Mouse (Mus musculus) macrophage (primary cell): Measurements from ENCODE around the gene Mt2. TPM values are rescaled to one million over a fixed set of nuclear protein-coding genes. Genes with fewer than 3 reads are reported as not detected.
A peak's percentile ranks its signal among the peaks of the same experiment; 100 is the strongest.
"Not testable (repeated sequence)": the region's sequence is repeated elsewhere in the genome, so short reads cannot be mapped to it uniquely, and the experiment has no call there.

ENCODE experiments used
- H3K27ac ChIP-seq: fragments of 350-480 bp; formaldehyde crosslinking; 2 replicates; pipeline ENCODE4 v1.9.0; 2021
- H3K36me3 ChIP-seq: fragments of 350-480 bp; formaldehyde crosslinking; 2 replicates; pipeline ENCODE4 v1.9.0; 2021; ENCODE audit errors: inconsistent target
- H3K4me3 ChIP-seq: fragments of 350-480 bp; formaldehyde crosslinking; 2 replicates; pipeline ENCODE4 v1.9.0; 2021; ENCODE audit errors: inconsistent target
- H3K79me2 ChIP-seq: fragments of 350-480 bp; formaldehyde crosslinking; 2 replicates; pipeline ENCODE4 v1.9.0; 2021; ENCODE audit errors: inconsistent target
- WGBS: methylation state at CpG from one replicate; pipeline ENCODE4 v1.1.7; 2026; ENCODE audit warnings: inconsistent platforms; ENCODE audit not compliant: missing documents; 5-methylcytosine and 5-hydroxymethylcytosine counted together
- polyA plus RNA-seq: library from polyadenylated mRNA; stranded (reverse); fragments of 250-400 nt; gene quantifications from 3 replicates; pipeline ENCODE4 v1.2.4, GENCODE M21; 2018; ENCODE audit warnings: inconsistent platforms
- total RNA-seq, 78 experiments: library from RNA; depleted of rRNA; stranded (reverse); fragments of 250-400 nt; gene quantifications; 1 replicate in 9 of 78; 2 replicates in 24 of 78; 3 replicates in 43 of 78; 4 replicates in 2 of 78; pipeline ENCODE4 v1.2.4; 2018; ENCODE audit warnings: inconsistent platforms in 56 of 78

The Mt2 gene
- total RNA-seq (2018; cell fraction: chromatin; rRNA removed): 10 to 100 TPM in 11 of 26 experiments, 1 to 10 TPM in 6, not detected in 9; 2.7 to 50.7 (median 16.8) TPM
- 100 to 1,000 TPM in 11 of 26 experiments, 10 to 100 TPM in 11, 1 to 10 TPM in 4; 4.3 to 579 (median 54.0) TPM for total RNA-seq (2018; cell fraction: cytosol; rRNA removed)
- total RNA-seq (2018; cell fraction: nucleus; rRNA removed): 100 to 1,000 TPM in 2 of 26 experiments, 10 to 100 TPM in 13, 1 to 10 TPM in 9, not detected in 2; 1.4 to 360 (median 20.6) TPM
- polyA plus RNA-seq: 23.3 to 71.9 TPM (median 36.5 TPM) in 3 replicates

DNA sequence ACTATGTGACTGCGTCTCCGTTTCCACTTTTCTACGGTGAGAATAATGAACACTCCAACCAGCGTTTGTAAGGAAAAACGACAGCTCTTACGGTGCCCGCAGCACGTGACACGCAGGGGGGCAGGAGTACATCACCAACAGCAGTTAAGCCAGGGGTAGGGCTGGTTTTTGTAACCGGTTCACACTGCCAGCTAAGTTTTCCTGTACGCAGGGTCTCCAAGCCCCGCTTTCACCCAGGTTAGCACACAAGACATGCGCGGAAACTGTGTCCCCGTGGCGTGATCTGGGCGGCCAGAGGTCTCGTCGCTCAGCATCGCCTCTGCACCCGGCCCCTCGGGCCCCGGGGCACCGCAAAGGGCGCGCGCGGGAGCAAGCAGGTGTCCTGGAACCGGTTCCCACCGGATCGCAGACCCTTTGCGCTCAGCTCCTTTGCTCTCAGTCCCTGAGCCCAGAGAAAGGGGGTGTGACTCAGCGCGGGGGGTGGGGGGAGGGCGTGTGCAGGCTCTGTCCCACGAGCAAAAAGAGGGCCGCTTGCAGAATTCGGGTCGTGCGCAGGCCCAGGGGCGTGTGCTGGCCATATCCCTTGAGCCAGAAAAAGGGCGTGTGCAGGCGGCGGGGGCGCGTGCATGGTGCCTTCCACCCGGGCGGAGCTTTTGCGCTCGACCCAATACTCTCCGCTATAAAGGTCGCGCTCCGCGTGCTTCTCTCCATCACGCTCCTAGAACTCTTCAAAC is at the start of gene Mt2:
TSS of gene Mt2 (plus strand) at position 590 of the 734 bp plus-strand sequence.
- no peaks in the 10 kb centered on the region for H3K36me3 ChIP-seq
- H3K27ac ChIP-seq: peak within 1 kb of the TSS; percentile 60
- H3K4me3 ChIP-seq: peak within 1 kb of the TSS; percentile 69
- WGBS: 3% methylated on average over 55 of the region's 56 CpGs
- no peaks in the 10 kb centered on the region for H3K79me2 ChIP-seq

DNA sequence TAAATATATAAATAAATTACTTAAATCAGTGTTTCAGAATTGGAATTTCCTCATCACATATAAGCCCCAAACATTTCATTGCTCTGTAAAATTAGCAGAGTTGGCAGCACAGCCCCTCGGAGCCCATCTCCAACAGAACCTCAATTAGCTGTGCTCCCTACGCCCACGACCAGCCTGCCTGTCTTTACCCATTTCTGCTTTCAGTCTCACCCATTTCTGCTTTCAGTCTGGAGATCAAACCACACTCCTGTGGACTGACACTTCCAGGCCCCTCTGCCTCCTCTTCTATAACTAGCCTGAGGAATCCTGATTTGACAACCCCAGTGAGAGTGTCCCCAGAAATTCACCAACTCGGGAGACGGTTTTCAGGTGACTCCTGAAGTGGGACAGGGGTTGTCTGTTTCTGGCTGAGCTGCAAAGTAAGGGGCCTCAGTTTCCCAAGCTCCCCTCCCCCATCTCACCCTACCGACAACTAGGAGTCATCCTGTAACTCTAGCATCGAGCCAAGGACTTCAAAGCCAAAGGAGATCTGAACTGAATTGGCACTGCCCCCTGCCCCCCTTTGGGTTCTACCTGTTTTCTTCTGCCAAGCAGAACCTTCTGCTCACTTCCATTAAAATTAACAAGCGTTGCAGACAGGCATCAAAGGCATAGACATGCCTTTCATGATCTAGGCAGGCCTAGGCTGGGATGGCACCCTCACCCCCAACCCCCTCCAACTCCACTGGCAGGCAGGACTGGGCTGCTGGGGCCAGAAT is 49.6 kb upstream of the Mt2 start:
- H3K36me3 ChIP-seq: no peaks in the 10 kb centered on the region
- H3K4me3 ChIP-seq: no peak overlapping the region
- WGBS: 36% methylated on average over 8 of the region's 8 CpGs

GRCm38 (mm10) chr8:94127711-94128110 is 44.8 kb upstream of the Mt2 start:
- no peak overlapping the region for H3K4me3 ChIP-seq
- H3K79me2 ChIP-seq: no peaks in the 10 kb centered on the region
- H3K27ac ChIP-seq: no peak overlapping the region
- WGBS: 71% methylated on average over 6 of the region's 6 CpGs
- no peaks in the 10 kb centered on the region for H3K36me3 ChIP-seq

More for the DNA sequence above, 49.6 kb upstream of the Mt2 start:
- H3K27ac ChIP-seq: no peak overlapping the region
- H3K79me2 ChIP-seq: no peaks in the 10 kb centered on the region

GRCm38 (mm10) chr8:94129133-94129789 is 43.2 kb upstream of the Mt2 start:
- WGBS: 96% methylated on average over 6 of the region's 6 CpGs
- Histone ChIP-seq H3K36me3 (no peaks in the 10 kb centered on the region), H3K27ac (no peak overlapping the region), H3K4me3 (no peak overlapping the region), H3K79me2 (no peaks in the 10 kb centered on the region)

GRCm38 (mm10) chr8:94130126-94130525 is 42.3 kb upstream of the Mt2 start:
- H3K36me3 ChIP-seq: no peaks in the 10 kb centered on the region
- 92% methylated on average over 4 of the region's 4 CpGs for WGBS

DNA sequence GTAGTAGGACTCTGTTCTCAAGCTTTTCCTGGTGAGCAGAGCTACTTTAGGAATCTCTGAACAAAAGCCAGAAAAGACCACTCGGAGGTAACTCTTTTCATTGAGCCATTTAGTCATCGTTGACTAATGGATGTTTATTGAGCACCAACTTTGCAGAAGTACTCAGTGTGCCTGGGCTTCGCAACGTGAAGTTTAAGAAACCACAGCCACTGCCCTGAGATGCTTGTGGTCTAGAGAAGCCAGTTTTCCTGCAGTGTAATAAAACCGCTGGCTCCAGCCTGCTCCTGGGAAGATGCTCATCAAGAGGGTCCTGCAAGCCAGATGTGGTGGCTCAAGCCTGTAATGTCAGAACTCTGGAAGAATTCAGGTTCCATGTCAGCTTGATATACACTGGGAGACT is 40.4 kb upstream of the Mt2 start:
- no peaks in the 10 kb centered on the region for H3K79me2 ChIP-seq
- H3K36me3 ChIP-seq: no peaks in the 10 kb centered on the region
- 29% methylated on average over 5 of the region's 5 CpGs for WGBS
- no peak overlapping the region for H3K4me3 ChIP-seq
- H3K27ac ChIP-seq: no peak overlapping the region

More at GRCm38 (mm10) chr8:94130126-94130525, 42.3 kb upstream of the Mt2 start:
- Histone ChIP-seq H3K79me2 (no peaks in the 10 kb centered on the region), H3K4me3 (no peak overlapping the region), H3K27ac (no peak overlapping the region)

DNA sequence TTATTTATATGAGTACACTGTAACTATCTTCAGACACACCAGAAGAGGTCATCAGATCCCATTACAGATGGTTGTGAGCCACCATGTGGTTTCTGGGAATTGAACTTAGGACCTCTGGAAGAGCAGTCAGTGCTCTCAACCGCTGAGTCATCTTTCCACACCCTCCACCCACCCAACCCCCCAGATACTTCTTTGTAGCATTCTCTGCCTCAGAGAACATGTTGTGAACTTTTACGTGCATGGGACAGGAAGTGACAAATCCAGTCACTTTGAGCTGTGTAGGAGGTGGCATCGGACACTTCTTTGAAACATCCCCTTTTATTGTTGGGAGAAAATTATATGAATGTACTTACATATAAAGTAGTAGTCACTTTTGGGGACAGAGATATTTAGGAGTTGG is 37.9 kb upstream of the Mt2 start:
- 40% methylated on average over 3 of the region's 3 CpGs for WGBS

GRCm38 (mm10) chr8:94135556-94135955 is 36.9 kb upstream of the Mt2 start:
- 94% methylated on average over 6 of the region's 6 CpGs for WGBS
- Histone ChIP-seq H3K79me2 (no peaks in the 10 kb centered on the region), H3K27ac (no peak overlapping the region), H3K36me3 (no peaks in the 10 kb centered on the region), H3K4me3 (no peak overlapping the region)

More for the DNA sequence above, 37.9 kb upstream of the Mt2 start:
- not testable (repeated sequence) for H3K4me3 ChIP-seq, H3K79me2 ChIP-seq, H3K36me3 ChIP-seq, H3K27ac ChIP-seq

DNA sequence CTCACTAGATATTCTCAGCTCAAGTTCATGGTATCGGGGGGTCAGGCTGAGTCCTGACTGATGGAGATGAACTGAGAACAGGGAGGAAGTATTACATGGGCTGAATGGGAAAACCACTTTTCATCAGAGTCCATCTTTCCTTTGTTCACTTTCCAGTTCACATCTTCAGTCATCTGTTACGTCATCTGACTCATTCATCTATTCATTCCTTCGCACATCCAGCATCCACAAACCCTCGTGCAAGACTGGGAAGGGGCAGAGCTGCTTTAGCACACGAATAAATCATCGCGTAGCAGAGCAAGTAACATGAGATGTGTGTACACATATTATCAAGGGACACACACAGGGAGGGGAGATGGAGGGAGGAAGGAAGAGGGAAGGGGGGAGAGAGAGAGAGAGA is 36.3 kb upstream of the Mt2 start:
- Histone ChIP-seq H3K27ac (no peak overlapping the region), H3K36me3 (no peaks in the 10 kb centered on the region), H3K4me3 (no peak overlapping the region), H3K79me2 (no peaks in the 10 kb centered on the region)
- WGBS: 86% methylated on average over 7 of the region's 7 CpGs

GRCm38 (mm10) chr8:94136933-94137332 is 35.5 kb upstream of the Mt2 start, which contains the start of gene Mt4:
Gene Mt4 (plus strand): TSS chr8:94137197.
- Histone ChIP-seq H3K79me2 (no peaks in the 10 kb centered on the region), H3K36me3 (no peaks in the 10 kb centered on the region), H3K27ac (no peak within 1 kb of the TSS), H3K4me3 (no peak within 1 kb of the TSS)
- WGBS: 67% methylated on average over 6 of the region's 6 CpGs

- WGBS: 91% methylated on average over 4 of the region's 4 CpGs
- H3K79me2 ChIP-seq: no peaks in the 10 kb centered on the region
- H3K27ac ChIP-seq: no peak overlapping the region
- no peaks in the 10 kb centered on the region for H3K36me3 ChIP-seq
- H3K4me3 ChIP-seq: no peak overlapping the region
These were observed 32.1 kb upstream of the Mt2 start for GRCm38 (mm10) chr8:94140266-94140795.

- Histone ChIP-seq H3K79me2 (no peaks in the 10 kb centered on the region), H3K36me3 (no peaks in the 10 kb centered on the region), H3K27ac (no peak overlapping the region), H3K4me3 (no peak overlapping the region)
- 66% methylated on average over 5 of the region's 5 CpGs for WGBS
These were observed 24.2 kb upstream of the Mt2 start for GRCm38 (mm10) chr8:94148236-94148635.

GRCm38 (mm10) chr8:94150925-94151324 is 21.5 kb upstream of the Mt2 start:
- WGBS: 41% methylated on average over 5 of the region's 5 CpGs
- H3K27ac ChIP-seq: no peak overlapping the region

More at GRCm38 (mm10) chr8:94150925-94151324, 21.5 kb upstream of the Mt2 start:
- Histone ChIP-seq H3K36me3 (no peaks in the 10 kb centered on the region), H3K79me2 (no peaks in the 10 kb centered on the region), H3K4me3 (no peak overlapping the region)
